Mouse (Mus musculus): ENCODE data around the gene Ppp1r13b. TPM values are rescaled to one million over a fixed set of nuclear protein-coding genes. Genes with fewer than 3 reads are reported as not detected.

Gene Ppp1r13b
- total and polyA plus RNA-seq, 3 experiments, result 0.42 to 2.0 (median 0.64) TPM

DNA sequence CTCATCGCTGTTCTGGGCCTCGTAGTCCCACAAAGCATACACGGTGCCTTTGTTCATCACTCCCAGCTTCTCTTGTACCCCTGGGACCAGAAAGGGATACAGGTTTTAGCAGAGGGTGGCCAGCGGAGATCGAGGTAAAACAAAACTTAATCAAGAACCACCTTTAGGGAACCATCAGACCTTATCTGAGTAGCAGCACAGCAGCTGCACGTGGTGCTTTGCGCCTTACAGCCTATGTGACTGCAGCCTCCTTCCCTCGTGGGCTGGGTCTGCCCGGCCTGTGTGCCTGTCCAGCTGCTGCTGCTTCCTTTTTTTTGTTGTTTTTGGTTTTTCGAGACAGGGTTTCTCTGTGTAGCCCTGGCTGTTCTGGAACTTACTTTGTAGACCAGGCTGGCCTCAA, 77.5 kb downstream of the Ppp1r13b start:
- no peak for DNase-seq (ENCODE audit: extremely low read depth)
- H3K27me3 ChIP-seq (replicated peaks), result no peaks in the 10 kb centered on the region
- no peaks in the 10 kb centered on the region for H3K9me3 ChIP-seq (replicated peaks; ENCODE audit: low read length)
- no peak overlapping the region for H3K4me3 ChIP-seq (replicated peaks in 1 of 3; ENCODE audit: low read depth in 2 of 3, low read length in 2 of 3, poor library complexity in 1 of 3)
- H3K9ac ChIP-seq (ENCODE audit: insufficient read depth, low read depth), result no peak overlapping the region
- H3K36me3 ChIP-seq (replicated peaks in 1 of 2; ENCODE audit: control insufficient read depth in 1 of 2, insufficient read depth in 1 of 2, low read length in 1 of 2), result peaks cover 25 to 83% of the 10 kb centered on the region in 2 experiments
- no peak overlapping the region for H3K27ac ChIP-seq (ENCODE audit: insufficient read depth, low read depth)
- H3K4me2 ChIP-seq (ENCODE audit: insufficient read depth, low read depth, poor library complexity, severe bottlenecking), result no peak overlapping the region
- no peaks in the 10 kb centered on the region for H3K79me2 ChIP-seq (replicated peaks; ENCODE audit: control insufficient read depth, extremely low read depth, insufficient read depth, poor library complexity, severe bottlenecking)
- in situ Hi-C loops (cut with MboI; ENCODE audit: low pct_ligation_motif_present, low pct_unique_long_range_greater_than_20kb, low sequenced_read_pairs) (no loop called here), dilution Hi-C loops (cut with MboI; ENCODE audit: extremely low pct_ligation_motif_present, extremely low pct_unique_long_range_greater_than_20kb, low sequenced_read_pairs) (no loop called here)
- H3K4me1 ChIP-seq (ENCODE audit: control insufficient read depth in 1 of 2, insufficient read depth in 2 of 2), result peaks cover 4 to 33% of the 10 kb centered on the region in 2 experiments
- TF ChIP-seq MAZ (IDR thresholded peaks at IDR 0.05; ENCODE audit: low read depth, low read length) (no peak), SIN3A (IDR thresholded peaks at IDR 0.05; ENCODE audit: low read length) (no peak), BHLHE40 (IDR thresholded peaks at IDR 0.05; ENCODE audit: low read depth, low read length) (no peak), JUND (conservative IDR thresholded peaks at IDR 0.05; ENCODE audit: low read depth, low read length) (no peak), EP300 (IDR thresholded peaks at IDR 0.05; ENCODE audit: low read length) (no peak), GABPA (IDR thresholded peaks at IDR 0.05; ENCODE audit: insufficient replicate concordance, low read depth, low read length) (no peak), RAD21 (IDR thresholded peaks at IDR 0.05; ENCODE audit: low read depth, low read length) (no peak), POLR2A (IDR thresholded peaks at IDR 0.05; ENCODE audit: low read depth, low read length) (no peak), TCF12 (IDR thresholded peaks at IDR 0.05; ENCODE audit: low read depth, low read length) (no peak), CTCF (conservative IDR thresholded peaks at IDR 0.05 in 1 of 2, IDR thresholded peaks at IDR 0.05 in 1 of 2; ENCODE audit: low read depth in 2 of 2, low read length in 2 of 2) (no peak), NRF1 (IDR thresholded peaks at IDR 0.05; ENCODE audit: low read depth, low read length) (no peak), ZNF384 (IDR thresholded peaks at IDR 0.05; ENCODE audit: low read depth, low read length) (no peak)

DNA sequence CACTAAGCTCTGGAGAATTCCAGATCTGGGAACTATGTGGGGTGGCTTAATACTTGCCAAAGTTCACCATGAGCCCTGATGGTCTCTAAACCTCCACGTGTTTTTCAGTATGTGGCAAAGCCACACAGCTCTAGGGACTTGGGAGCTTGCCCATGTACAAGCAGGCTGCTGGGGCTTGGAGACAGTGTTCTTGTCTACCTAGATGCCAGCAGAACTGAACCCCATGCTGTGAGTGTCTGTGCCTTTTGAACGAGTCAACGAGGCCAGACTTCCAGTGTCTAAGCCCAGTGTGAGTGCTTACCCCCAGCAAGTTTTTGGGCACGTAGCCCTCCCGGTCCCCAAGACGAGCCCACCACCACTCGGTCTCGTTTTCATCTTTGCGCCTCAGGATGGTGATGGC, 78.0 kb downstream of the Ppp1r13b start:
- Histone ChIP-seq H3K4me3 (replicated peaks in 1 of 3; ENCODE audit: low read depth in 2 of 3, low read length in 2 of 3, poor library complexity in 1 of 3) (no peak overlapping the region), H3K79me2 (replicated peaks; ENCODE audit: control insufficient read depth, extremely low read depth, insufficient read depth, poor library complexity, severe bottlenecking) (no peaks in the 10 kb centered on the region), H3K9me3 (replicated peaks; ENCODE audit: low read length) (no peaks in the 10 kb centered on the region), H3K36me3 (replicated peaks in 1 of 2; ENCODE audit: control insufficient read depth in 1 of 2, insufficient read depth in 1 of 2, low read length in 1 of 2) (peaks cover 28 to 87% of the 10 kb centered on the region in 2 experiments), H3K9ac (ENCODE audit: insufficient read depth, low read depth) (no peak overlapping the region), H3K27me3 (replicated peaks) (no peaks in the 10 kb centered on the region), H3K27ac (ENCODE audit: insufficient read depth, low read depth) (no peak overlapping the region), H3K4me2 (ENCODE audit: insufficient read depth, low read depth, poor library complexity, severe bottlenecking) (no peak overlapping the region), H3K4me1 (ENCODE audit: control insufficient read depth in 1 of 2, insufficient read depth in 2 of 2) (peaks cover 2 to 28% of the 10 kb centered on the region in 2 experiments; a peak in 3 of 4 replicates)
- in situ Hi-C loops (cut with MboI; ENCODE audit: low pct_ligation_motif_present, low pct_unique_long_range_greater_than_20kb, low sequenced_read_pairs), result no loop called here
- DNase-seq (ENCODE audit: extremely low read depth), result no peak
- dilution Hi-C loops (cut with MboI; ENCODE audit: extremely low pct_ligation_motif_present, extremely low pct_unique_long_range_greater_than_20kb, low sequenced_read_pairs), result no loop called here
- TF ChIP-seq UBTF (IDR thresholded peaks at IDR 0.05; ENCODE audit: low read depth, low read length) (no peak), MAFK (IDR thresholded peaks at IDR 0.05; ENCODE audit: insufficient replicate concordance, low read length) (no peak), MAZ (IDR thresholded peaks at IDR 0.05; ENCODE audit: low read depth, low read length) (no peak), TCF12 (IDR thresholded peaks at IDR 0.05; ENCODE audit: low read depth, low read length) (no peak), JUND (conservative IDR thresholded peaks at IDR 0.05; ENCODE audit: low read depth, low read length) (no peak), RCOR1 (conservative IDR thresholded peaks at IDR 0.05; ENCODE audit: low read depth, low read length) (no peak), EP300 (IDR thresholded peaks at IDR 0.05; ENCODE audit: low read length) (no peak), SMC3 (IDR thresholded peaks at IDR 0.05; ENCODE audit: low read depth, low read length) (no peak), USF1 (IDR thresholded peaks at IDR 0.05; ENCODE audit: low read depth, low read length) (no peak), USF2 (conservative IDR thresholded peaks at IDR 0.05; ENCODE audit: low read depth, low read length) (no peak), RAD21 (IDR thresholded peaks at IDR 0.05; ENCODE audit: low read depth, low read length) (no peak), POLR2AphosphoS2 (IDR thresholded peaks at IDR 0.05; ENCODE audit: low read depth, low read length) (no peak)

Measured in CH12.LX (cell line).